Mouse (Mus musculus) megakaryocyte, embryonic 14.5 days (primary cell): Measurements from ENCODE around the gene BB287469.
"Not testable (repeated sequence)": the region's sequence is repeated elsewhere in the genome, so short reads cannot be mapped to it uniquely, and the experiment has no call there.

Experiments
- FLI1 ChIP-seq: IDR thresholded peaks from 2 replicates; pipeline ENCODE4 v1.6.1; 2012; ENCODE audit warnings: low read length, inconsistent platforms, mixed read lengths
- GATA1 ChIP-seq: IDR thresholded peaks from 3 replicates; pipeline ENCODE4 v1.6.1; 2012; ENCODE audit warnings: mixed read lengths, low read length, inconsistent platforms, borderline replicate concordance

- not testable (repeated sequence) for TF ChIP-seq GATA1, FLI1
Measured at GRCm38 (mm10) chr12:87861740-87862692, 45.6 kb downstream of the BB287469 start.
